Mouse (Mus musculus): Measurements from ENCODE around the gene Tmem219. TPM values are rescaled to one million over a fixed set of nuclear protein-coding genes. Genes with fewer than 3 reads are reported as not detected.

The Tmem219 gene
- polyA plus RNA-seq, 1 experiment from 2014 or later = 25.7 TPM

DNA sequence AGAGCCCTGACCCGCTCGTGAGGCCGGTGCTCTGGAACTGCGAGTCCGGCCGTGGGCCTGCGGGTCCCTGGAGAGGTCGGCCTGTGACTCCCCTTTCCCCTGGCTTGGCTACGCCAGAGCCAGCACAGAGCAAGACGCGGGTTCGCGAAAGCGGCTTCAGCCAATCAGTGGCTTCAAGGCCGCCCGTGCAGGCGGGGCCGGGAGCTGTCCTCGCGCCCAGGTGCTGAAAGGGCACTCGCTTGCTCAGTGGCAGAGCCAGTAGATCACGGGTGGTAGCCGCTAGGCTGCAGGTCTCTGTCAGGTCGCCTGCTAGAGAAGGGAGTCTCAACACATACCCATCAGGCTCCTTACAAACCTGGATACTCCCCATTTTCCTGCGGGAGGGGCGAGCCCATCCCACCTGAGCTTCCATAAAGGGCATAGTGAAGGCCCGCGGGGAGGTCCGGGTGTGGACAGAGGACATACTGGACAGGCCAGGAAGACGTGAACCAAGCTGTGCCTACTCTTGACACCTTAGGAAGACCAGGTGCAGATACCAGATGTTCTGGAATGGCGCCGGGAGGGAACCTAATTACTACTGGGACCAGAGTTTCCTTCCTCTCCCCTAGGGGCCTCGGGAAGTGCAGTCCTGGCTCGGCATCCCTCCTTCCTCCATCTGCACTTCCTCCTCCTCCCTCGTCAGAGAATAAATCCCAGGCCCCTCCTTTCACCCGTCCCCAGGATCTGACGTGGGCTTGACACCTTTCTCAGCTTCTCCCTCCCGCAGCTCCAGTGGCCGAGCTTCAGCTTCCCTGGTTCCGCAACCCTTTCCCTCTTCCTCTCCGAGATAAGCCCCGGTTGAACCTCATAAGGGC lies 27.3 kb upstream of the Tmem219 start, which contains the start of gene Sez6l2:
Gene Sez6l2, plus strand, starts transcription at position 771 of the 854 bp plus-strand sequence.
- H3K27me3 ChIP-seq = peaks cover 25% of the 10 kb centered on the region
- under 1% methylated on average over 42 of the region's 42 CpGs for WGBS
- H3K9me3 ChIP-seq = no peaks in the 10 kb centered on the region
- ATAC-seq (ENCODE audit: low read depth) = peak; percentile 91
- H3K4me1 ChIP-seq (replicated peaks) = peaks cover 78% of the 10 kb centered on the region
- peaks cover 32% of the 10 kb centered on the region for H3K36me3 ChIP-seq
- peak within 1 kb of the TSS; percentile 99 for H3K4me2 ChIP-seq
- peak within 1 kb of the TSS; percentile 94 for H3K27ac ChIP-seq (replicated peaks)
- peak within 1 kb of the TSS; percentile 78 for H3K9ac ChIP-seq
- H3K4me3 ChIP-seq = peak within 1 kb of the TSS; percentile 58

DNA sequence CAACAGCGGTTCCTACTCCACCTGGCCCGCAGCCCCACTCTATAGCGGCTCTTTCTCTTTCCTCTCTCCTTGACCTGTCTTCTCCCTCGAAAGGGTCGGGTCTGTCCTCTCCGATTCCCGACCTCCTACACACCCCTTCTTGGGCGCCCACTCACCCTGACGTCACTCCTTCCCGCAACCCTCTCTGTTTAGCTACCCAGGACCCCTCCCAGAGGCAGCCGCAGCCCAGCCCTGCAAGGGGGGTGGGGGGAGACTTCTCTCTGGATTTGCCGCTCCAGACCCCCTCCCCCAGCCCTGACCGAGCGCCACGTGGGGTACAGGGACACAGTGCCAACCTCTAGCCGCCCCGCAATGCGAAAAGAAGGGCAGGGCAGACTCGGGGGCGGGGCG lies 26.7 kb upstream of the Tmem219 start, which contains the start of gene Asphd1:
Gene Asphd1, minus strand, starts transcription at position 180 of the 390 bp plus-strand sequence.
- peak within 1 kb of the TSS; percentile 99 for H3K4me2 ChIP-seq
- peak; percentile 57 for ATAC-seq (ENCODE audit: low read depth)
- under 1% methylated on average over 21 of the region's 21 CpGs for WGBS
- H3K36me3 ChIP-seq = peaks cover 38% of the 10 kb centered on the region
- peaks cover 75% of the 10 kb centered on the region for H3K4me1 ChIP-seq (replicated peaks)
- H3K27me3 ChIP-seq = peaks cover 25% of the 10 kb centered on the region
- peak within 1 kb of the TSS; percentile 94 for H3K27ac ChIP-seq (replicated peaks)
- H3K4me3 ChIP-seq = peak within 1 kb of the TSS; percentile 58
- peak within 1 kb of the TSS; percentile 78 for H3K9ac ChIP-seq
- no peaks in the 10 kb centered on the region for H3K9me3 ChIP-seq

DNA sequence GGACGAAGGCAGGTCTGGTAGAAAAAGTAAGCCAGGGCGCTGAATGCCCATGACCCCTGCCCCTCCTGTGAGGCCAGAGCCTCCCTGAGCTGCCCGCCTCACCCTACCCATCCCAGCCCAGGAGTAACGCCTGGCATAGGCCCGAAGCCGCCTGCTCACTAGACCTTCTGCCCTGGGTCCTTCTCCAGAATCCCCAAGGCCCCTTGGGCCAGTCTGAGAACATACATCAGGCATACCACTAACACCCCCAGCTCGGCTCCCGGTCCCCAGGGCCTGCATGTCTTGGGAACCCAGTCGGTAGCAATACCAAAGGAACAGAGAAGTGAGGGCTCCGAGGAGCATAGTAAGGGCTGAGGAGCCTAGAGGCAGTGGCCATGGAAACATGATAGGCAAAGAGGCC lies 25.9 kb upstream of the Tmem219 start:
- Histone ChIP-seq H3K9ac (peak overlapping the region; percentile 78), H3K4me3 (peak overlapping the region; percentile 58), H3K27me3 (peaks cover 22% of the 10 kb centered on the region), H3K36me3 (peaks cover 38% of the 10 kb centered on the region), H3K9me3 (no peaks in the 10 kb centered on the region), H3K27ac (replicated peaks) (peak overlapping the region; percentile 94), H3K4me2 (peak overlapping the region; percentile 99), H3K4me1 (replicated peaks) (peaks cover 69% of the 10 kb centered on the region)
- no peak for ATAC-seq (ENCODE audit: low read depth)
- 79% methylated on average over 10 of the region's 10 CpGs for WGBS

DNA sequence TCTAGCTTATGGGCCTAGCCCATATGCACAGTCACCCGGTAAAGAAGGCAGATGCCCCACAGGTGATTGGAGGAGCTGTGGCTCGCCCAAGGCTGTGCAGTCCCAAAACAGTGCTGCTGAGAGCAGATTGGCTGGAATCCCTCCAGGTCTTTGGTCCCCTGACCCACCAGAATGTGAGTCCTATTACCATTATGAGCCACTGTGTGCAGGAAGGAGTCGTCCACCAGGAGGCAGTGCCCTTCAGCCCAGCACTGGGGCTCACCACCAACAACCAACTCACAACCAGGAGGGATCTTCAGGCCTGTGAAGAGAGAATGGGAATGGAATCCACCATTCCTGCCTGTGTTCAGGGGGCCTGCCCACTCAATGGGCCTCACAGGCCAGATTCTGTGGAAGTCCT lies 23.8 kb upstream of the Tmem219 start:
- Histone ChIP-seq H3K9me3 (no peaks in the 10 kb centered on the region), H3K27me3 (peaks cover 15% of the 10 kb centered on the region; the same call in 1 of the 2 replicates), H3K9ac (no peak overlapping the region), H3K4me2 (no peak overlapping the region), H3K36me3 (peaks cover 50% of the 10 kb centered on the region), H3K27ac (replicated peaks) (no peak overlapping the region), H3K4me3 (no peak overlapping the region), H3K4me1 (replicated peaks) (peaks cover 54% of the 10 kb centered on the region)
- no peak for ATAC-seq (ENCODE audit: low read depth)
- 39% methylated on average over 3 of the region's 3 CpGs for WGBS

DNA sequence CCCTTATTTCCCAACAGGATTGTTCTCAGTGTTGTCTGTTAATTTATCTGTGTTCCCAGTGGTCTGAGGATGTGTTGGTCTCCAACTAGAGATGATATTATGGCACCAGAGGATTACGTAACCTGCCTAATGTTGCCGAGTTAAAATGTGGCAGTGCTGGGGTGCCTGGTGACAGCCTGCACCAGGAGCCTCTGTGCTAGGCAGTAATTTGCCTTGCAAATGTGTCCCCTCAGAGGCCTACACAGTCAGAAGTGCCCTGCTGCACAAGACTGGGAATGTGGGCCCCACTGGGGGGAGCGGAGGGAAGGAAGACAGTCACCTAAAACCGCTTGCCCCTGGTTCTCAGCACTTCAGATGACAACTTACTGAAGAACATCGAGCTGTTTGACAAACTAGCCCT lies 19.1 kb upstream of the Tmem219 start:
- WGBS = 56% methylated on average over 5 of the region's 5 CpGs
- no peak for ATAC-seq (ENCODE audit: low read depth)
- H3K27me3 ChIP-seq = no peaks in the 10 kb centered on the region
- peaks cover 64% of the 10 kb centered on the region for H3K36me3 ChIP-seq
- no peak overlapping the region for H3K9ac ChIP-seq
- no peak overlapping the region for H3K27ac ChIP-seq (replicated peaks)
- H3K9me3 ChIP-seq = no peaks in the 10 kb centered on the region
- peaks cover 9% of the 10 kb centered on the region; the same call in 1 of the 2 replicates for H3K4me1 ChIP-seq (replicated peaks)
- no peak overlapping the region for H3K4me2 ChIP-seq
- H3K4me3 ChIP-seq = no peak overlapping the region

DNA sequence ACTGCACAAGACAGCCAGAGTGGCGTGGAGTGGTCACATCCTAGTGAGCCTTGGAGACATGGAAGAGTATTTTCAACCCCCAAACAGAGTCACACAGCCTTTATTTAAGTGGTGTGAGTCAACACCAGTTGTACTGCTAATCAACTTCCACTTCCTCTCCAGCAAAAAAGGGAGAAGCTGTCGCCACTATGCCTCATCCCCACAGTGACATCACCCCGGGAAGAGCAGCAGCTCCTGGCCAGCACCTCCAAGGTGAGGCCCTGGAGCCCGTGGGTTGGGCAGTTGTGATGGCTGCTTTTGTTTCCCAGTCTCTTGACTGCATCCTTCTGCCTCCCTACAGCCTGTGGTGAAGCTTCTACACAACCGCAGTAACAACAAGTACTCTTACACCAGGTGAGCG lies 18.5 kb upstream of the Tmem219 start:
- H3K36me3 ChIP-seq = peaks cover 66% of the 10 kb centered on the region
- H3K4me3 ChIP-seq = no peak overlapping the region
- H3K9ac ChIP-seq = no peak overlapping the region
- H3K4me1 ChIP-seq (replicated peaks) = peaks cover 5% of the 10 kb centered on the region; the same call in 1 of the 2 replicates
- no peaks in the 10 kb centered on the region for H3K27me3 ChIP-seq
- H3K9me3 ChIP-seq = no peaks in the 10 kb centered on the region
- WGBS = 40% methylated on average over 6 of the region's 6 CpGs
- no peak overlapping the region for H3K4me2 ChIP-seq
- H3K27ac ChIP-seq (replicated peaks) = no peak overlapping the region
- no peak for ATAC-seq (ENCODE audit: low read depth)

DNA sequence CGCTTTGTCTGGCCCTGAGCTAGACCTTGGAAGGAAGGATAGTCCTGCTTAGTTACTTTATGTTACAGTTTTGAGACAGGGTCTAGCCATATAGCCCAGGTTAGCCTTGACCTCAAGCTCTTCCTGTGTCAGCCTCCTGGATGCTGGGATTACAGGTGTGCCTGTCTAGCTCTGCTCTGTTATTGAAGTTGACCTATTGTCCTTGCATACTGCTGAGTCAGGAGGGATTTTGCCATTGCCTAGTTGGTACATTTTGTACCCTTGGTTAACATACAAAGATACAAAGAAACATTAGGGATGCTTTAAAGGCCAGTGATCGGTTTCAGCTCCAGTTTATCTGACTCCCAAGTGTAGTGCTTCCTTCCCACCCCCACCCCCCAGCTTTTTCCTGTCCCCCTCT lies 9.9 kb upstream of the Tmem219 start:
- Histone ChIP-seq H3K27me3 (no peaks in the 10 kb centered on the region), H3K36me3 (peaks cover 48% of the 10 kb centered on the region), H3K4me3 (no peak overlapping the region), H3K9me3 (no peaks in the 10 kb centered on the region), H3K4me2 (no peak overlapping the region), H3K9ac (no peak overlapping the region), H3K4me1 (replicated peaks) (peaks cover 19% of the 10 kb centered on the region), H3K27ac (replicated peaks) (no peak overlapping the region)
- no peak for ATAC-seq (ENCODE audit: low read depth)
- WGBS = 88% methylated on average over 2 of the region's 2 CpGs

DNA sequence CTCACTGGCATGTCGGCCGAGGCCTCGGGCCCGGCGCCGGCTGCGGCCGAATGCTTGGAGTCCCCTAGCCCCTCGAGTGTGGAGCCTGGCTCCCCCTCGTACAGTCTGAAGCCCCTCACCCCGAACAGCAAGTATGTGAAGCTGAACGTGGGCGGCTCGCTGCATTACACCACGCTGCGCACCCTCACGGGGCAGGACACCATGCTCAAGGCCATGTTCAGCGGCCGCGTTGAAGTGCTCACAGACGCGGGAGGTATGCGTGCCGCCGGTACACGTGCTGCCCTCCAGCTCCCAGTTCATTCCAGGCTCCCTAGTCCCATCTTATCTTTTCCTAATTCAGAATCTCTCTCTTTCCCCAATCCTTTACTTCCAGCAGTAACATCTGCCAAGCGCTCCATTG lies 6.3 kb upstream of the Tmem219 start:
- Histone ChIP-seq H3K4me2 (peak overlapping the region; percentile 86), H3K36me3 (peaks cover 18% of the 10 kb centered on the region; the same call in 1 of the 2 replicates), H3K27me3 (no peaks in the 10 kb centered on the region), H3K27ac (replicated peaks) (peak overlapping the region; percentile 80), H3K4me1 (replicated peaks) (peaks cover 19% of the 10 kb centered on the region), H3K9ac (peak overlapping the region; percentile 77), H3K9me3 (no peaks in the 10 kb centered on the region), H3K4me3 (peak overlapping the region; percentile 80)
- 1% methylated on average over 27 of the region's 27 CpGs for whole genome bisulfite sequencing
- peak; percentile 74 for ATAC-seq (ENCODE audit: low read depth)

DNA sequence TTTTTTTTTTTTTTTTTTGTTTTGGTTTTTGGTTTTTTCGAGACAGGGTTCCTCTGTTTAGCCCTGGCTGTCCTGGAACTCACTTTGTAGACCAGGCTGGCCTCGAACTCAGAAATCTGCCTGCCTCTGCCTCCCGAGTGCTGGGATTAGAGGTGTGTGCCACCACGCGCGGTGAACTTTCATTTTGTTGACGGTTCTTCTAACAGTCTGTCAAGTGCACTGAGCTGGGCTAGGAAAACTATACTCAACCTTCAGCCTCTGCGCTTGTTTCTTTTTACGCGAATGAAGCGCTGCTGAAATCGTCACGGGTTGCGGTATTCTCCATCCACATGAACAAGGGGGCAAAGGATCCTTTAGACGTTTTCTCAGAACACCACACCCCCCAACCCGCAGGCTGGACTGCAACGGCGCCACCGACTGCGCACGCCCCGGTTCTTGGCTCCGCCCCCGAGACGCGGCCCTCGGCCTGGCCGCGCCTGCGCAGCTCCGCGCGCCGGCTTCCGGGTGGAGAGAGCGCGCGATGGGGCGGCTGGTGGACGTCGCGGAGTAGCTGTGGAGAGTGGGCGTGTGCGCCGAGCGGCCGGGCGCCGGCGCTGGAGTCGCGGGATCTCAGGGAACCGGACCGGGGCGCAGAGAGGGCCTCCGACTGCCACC lies 5.8 kb upstream of the Tmem219 start, which contains the start of gene Kctd13:
Gene Kctd13, plus strand, starts transcription at position 496 of the 654 bp plus-strand sequence.
- WGBS = 3% methylated on average over 56 of the region's 56 CpGs
- H3K27ac ChIP-seq (replicated peaks) = peak within 1 kb of the TSS; percentile 80
- peak; percentile 98 for ATAC-seq (ENCODE audit: low read depth)

DNA sequence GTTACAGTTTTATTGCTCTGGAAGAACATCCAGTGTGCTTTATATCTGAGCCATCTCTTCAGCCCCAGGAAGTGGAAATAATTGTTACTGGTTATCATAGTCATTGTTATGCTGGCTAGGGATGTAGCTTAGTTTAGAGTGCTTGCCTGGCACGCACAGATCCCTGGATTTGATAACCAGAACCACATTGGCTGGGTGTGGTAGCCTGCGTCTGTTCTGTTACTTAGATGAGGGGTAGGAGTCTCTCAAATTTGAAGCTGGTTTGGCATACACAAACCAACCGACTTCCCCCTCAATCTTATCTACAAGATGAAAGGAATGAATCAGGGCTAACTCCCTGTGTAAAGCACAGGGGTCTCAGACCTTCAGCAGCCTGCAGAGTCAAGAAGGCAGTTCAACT lies 3.6 kb upstream of the Tmem219 start:
- Histone ChIP-seq H3K4me3 (no peak overlapping the region), H3K27me3 (no peaks in the 10 kb centered on the region), H3K4me1 (replicated peaks) (peaks cover 31% of the 10 kb centered on the region), H3K27ac (replicated peaks) (no peak overlapping the region), H3K9ac (no peak overlapping the region), H3K36me3 (peaks cover 2% of the 10 kb centered on the region; the same call in 1 of the 2 replicates), H3K4me2 (no peak overlapping the region), H3K9me3 (no peaks in the 10 kb centered on the region)
- 66% methylated on average over 3 of the region's 3 CpGs for WGBS
- ATAC-seq (ENCODE audit: low read depth) = no peak

More for the DNA sequence above, 5.8 kb upstream of the Tmem219 start, which contains the start of gene Kctd13:
- Histone ChIP-seq H3K36me3 (peaks cover 15% of the 10 kb centered on the region; the same call in 1 of the 2 replicates), H3K27me3 (no peaks in the 10 kb centered on the region), H3K4me2 (peak within 1 kb of the TSS; percentile 86), H3K4me1 (replicated peaks) (peaks cover 19% of the 10 kb centered on the region), H3K9me3 (no peaks in the 10 kb centered on the region), H3K4me3 (peak within 1 kb of the TSS; percentile 80), H3K9ac (peak within 1 kb of the TSS; percentile 77)

DNA sequence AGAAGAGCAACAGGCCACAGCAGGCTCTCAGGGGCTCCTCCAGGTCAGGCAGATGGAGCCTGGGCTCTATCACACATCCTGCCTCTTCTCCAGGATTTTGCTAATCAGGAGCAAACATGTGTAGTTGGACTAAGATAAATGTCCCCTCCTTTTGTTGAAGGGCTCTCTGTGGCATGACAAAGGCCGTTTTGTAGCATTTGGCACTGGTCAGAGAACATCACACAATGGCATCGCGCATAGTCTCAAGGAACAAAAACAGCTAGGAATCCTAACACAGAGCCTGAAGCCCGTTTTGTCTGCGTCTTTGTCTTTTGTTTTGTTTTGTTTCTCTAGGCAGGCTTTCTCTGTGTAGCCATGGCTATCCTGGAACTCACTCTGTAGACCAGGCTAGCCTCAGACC lies 1.3 kb upstream of the Tmem219 start:
- H3K4me3 ChIP-seq = no peak overlapping the region
- H3K4me1 ChIP-seq (replicated peaks) = peaks cover 12% of the 10 kb centered on the region
- H3K9me3 ChIP-seq = no peaks in the 10 kb centered on the region
- WGBS = 26% methylated on average over 5 of the region's 5 CpGs
- H3K36me3 ChIP-seq = no peaks in the 10 kb centered on the region
- H3K27ac ChIP-seq (replicated peaks) = 0 out of 2 replicates have a peak overlapping the region, but pooled peaks have one; percentile 25
- H3K4me2 ChIP-seq = no peak overlapping the region
- no peaks in the 10 kb centered on the region for H3K27me3 ChIP-seq
- no peak for ATAC-seq (ENCODE audit: low read depth)
- no peak overlapping the region for H3K9ac ChIP-seq

DNA sequence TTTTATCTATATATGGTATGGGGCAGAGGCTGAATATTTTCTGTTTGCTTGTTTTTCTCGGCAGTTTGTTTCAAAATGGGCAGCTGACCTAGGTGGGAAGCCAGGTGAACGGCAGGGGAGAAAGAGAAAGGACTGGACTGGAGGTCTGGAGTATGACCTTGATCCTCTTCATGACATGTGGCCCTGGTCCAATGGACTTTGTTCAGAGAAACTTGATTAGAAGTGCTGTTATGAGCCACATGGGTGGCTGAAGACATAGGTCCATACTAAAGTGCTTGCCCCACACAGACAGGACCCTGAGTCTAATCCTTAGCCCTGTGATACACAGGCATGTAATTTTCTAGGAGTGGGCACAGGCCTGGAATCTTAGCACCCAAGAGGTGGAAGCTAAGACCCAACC lies 1.2 kb downstream of the Tmem219 start:
- no peak for ATAC-seq (ENCODE audit: low read depth)
- Histone ChIP-seq H3K27me3 (no peaks in the 10 kb centered on the region), H3K27ac (replicated peaks) (no peak overlapping the region), H3K4me2 (no peak overlapping the region), H3K9ac (no peak overlapping the region), H3K9me3 (no peaks in the 10 kb centered on the region), H3K36me3 (no peaks in the 10 kb centered on the region), H3K4me1 (replicated peaks) (peaks cover 12% of the 10 kb centered on the region), H3K4me3 (no peak overlapping the region)
- whole genome bisulfite sequencing = 62% methylated on average over 2 of the region's 2 CpGs
